Mouse (Mus musculus): ENCODE measurements around the gene Gadd45gip1. TPM values are rescaled to one million over a fixed set of nuclear protein-coding genes. Genes with fewer than 3 reads are reported as not detected.

The Gadd45gip1 gene
- polyA plus RNA-seq, 1 experiment, result 14.6 TPM

DNA sequence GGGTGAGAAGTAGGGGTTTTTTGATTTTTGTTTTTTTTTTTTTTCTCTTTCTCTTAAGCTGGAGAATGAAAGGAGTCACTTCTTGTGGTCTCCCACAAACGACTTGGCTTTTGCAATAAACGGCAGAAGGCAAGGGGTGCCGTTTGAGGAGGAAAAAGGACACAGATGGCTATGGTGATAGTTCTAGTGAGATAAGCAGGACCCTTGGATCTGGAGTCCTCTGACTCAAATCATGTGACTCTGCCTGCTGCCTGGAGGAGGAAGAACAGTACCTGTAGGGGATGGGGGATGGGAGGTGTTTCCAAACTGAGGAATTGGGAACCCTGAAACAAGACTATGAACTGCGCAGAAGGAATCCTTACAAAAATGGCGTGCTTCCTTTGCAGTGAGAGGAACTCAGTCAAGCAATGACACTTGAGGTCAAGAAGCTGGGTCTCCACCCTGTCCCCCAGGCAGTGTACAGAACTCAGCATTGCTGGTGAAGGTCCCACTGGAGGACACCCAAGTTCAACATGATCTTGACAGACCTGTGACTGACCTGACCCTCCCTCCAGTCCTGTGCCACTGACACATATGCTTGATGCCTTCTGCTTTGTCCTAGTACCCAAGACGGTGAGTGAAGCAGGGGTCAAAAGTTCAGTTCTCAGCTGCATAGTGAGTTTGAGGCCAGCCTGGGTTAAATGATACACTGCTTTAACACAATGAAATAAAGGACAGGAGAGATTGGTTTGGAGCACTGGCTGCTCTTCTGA, 16.5 kb downstream of the Gadd45gip1 start:
- DNase-seq (ENCODE audit: low read depth), result no peak

DNA sequence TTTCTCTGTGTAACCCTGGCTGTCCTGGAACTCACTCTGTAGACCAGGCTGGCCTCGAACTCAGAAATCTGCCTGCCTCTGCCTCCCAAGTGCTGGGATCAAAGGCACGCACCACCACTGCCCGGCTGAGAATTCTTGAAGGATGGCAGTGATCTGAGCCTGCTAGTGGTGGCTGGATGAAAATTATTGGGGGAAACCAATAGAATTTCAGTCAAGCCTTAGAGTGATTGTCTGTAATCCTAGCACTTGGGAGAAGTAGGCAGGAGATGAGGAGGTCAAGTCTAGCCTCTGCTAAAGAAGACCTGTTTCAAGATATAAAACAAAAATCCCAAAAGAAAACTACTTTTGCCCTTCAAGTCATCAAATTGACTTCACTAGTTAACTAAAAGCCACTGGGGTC, 25.1 kb downstream of the Gadd45gip1 start:
- DNase-seq (ENCODE audit: low read depth), result no peak

DNA sequence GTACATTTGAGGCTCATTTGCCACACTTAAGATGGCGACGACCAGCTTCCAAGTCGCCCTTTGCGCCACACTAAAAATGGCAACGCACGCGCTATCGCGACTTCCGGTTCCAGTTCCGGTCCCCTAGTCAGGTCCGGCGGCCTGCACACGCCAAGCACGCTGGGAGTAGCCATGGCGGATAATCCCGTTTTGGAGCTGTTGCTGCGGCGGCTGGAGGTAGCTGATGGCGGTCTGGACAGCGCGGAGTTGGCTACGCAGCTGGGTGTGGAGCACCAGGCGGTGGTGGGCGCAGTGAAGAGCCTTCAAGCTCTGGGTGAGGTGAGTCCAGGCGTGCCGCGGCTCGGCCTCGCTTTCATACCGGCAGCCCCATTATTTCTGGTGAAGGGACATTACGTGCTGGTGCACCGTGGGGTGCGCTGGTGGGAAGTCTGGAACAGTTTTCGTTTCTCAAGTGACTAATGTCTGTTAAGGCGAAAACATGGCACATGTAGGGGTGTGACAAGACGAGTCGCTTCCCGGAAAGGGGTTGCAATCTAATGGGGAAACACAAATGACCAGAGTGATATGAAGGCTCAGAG, 25.6 kb downstream of the Gadd45gip1 start, which contains the start of gene Farsa:
TSS of gene Farsa (plus strand) at position 126 of the 578 bp plus-strand sequence.
- no peak for DNase-seq (ENCODE audit: low read depth)

DNA sequence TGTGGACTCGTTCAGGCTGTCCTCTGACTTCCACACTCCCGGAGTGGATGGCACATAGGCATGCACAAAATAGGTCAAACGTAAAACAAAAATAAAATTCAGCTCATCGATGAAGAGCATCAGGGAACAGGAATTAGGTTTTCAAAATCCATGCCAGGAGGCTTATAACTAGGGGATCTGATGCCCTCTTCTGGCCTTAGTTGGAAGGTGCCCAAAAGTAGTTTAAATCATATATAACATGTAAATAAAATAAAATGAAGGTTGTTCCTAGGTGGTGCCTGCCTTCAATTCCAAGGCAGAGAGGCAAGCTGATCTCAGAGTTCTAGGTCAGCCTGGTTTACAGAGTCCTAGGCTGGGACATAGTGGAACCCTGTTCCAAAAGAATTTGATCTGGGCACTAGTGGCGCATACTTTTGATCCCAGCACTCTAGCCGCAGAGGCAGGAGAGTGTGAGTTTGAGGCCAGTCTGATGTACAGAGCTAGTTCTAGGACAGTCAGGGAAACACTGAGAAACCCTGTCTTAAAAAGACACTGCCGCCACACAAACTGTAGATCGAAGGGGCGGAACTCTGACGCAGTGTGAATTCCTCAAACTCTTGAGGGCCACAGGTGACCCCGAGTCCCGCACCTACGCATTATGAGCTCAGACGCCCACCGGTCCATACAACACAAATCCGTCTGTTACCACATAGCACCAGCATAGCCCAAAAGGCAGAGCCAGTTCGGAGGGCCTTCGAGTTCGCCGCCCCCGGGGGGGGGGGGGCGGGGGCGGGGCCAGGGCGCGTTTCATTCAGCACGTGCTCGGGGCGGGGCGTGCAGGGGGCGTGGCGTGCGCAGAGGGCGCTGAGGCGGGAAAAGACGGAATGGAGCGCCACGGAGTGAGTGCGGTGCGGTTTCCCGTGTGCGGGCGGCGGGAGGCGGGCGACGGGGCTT, 40.3 kb downstream of the Gadd45gip1 start, which contains the start of gene Syce2:
TSS of gene Syce2 (plus strand) at position 736 of the 933 bp plus-strand sequence.
- no peak for DNase-seq (ENCODE audit: low read depth)

DNA sequence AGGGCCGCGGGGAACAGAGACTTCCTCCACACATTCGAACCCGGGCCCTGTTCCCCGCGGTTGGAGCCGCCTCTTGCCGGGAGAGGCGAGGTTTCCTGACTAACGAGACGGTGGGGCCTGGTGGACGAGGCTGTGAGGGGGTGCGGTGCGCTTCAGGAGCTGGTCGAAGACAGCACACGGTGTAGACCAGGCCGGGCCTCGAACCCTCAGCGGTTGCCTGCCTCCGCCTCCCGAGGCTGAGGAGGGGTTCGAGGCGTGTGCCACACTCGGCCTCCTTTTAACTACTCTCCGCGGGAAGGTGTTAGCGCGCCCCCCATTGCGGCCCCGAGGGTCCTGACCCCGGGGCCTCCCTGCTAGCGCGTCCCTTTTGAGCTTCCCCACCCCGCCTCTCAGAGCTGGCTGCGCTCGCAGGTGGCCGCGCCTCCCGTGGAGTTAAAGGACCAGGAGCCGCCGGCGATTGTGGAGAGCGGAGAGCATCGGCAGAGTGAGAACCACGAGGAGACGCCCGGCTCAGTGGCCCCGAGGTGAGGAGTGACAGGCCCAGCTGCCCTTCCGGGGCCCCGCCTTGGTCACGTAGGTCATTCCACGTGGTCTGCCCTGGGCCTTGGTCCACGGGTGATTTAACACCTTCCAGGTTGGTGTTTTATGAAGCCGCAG, 41.1 kb downstream of the Gadd45gip1 start:
- DNase-seq (ENCODE audit: low read depth), result no peak

DNA sequence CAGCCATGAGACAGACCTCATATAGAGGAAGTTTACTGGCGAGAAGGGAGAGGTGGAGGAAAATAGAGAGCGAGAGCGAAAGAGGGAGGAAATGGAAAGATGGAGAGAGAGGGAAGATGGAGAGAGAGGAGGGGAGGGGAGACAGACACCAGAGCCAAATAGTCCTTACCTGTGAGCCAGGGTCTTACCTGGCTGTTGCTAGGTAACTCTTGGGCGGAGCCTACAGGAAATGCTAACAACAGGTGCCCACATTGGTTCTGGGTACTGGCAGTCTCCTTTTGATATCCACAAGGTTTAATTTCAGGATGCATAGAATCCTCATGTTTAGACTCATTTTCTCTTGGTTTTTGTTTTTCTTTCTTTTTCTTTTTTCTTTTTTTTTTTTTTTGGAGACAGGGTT, 41.7 kb downstream of the Gadd45gip1 start:
- DNase-seq (ENCODE audit: low read depth), result no peak

DNA sequence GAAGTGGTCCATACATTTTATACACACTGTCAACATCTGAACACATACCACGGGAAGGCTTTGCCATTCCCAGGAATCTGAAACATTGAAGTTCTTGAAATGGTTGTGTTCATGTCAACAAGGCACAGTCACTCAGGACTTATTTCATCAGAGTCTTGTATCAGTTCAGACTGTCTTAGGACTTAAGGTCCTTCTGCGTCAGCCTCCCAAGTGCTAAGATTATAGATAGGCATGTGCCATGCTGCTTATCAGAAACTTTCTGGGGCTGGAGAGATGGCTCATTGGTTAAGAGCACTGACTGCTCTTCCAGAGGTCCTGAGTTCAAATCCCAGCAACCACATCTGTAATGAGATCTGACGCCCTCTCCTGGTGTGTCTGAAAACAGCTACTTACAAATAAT, 43.0 kb downstream of the Gadd45gip1 start:
- no peak for DNase-seq (ENCODE audit: low read depth)

DNA sequence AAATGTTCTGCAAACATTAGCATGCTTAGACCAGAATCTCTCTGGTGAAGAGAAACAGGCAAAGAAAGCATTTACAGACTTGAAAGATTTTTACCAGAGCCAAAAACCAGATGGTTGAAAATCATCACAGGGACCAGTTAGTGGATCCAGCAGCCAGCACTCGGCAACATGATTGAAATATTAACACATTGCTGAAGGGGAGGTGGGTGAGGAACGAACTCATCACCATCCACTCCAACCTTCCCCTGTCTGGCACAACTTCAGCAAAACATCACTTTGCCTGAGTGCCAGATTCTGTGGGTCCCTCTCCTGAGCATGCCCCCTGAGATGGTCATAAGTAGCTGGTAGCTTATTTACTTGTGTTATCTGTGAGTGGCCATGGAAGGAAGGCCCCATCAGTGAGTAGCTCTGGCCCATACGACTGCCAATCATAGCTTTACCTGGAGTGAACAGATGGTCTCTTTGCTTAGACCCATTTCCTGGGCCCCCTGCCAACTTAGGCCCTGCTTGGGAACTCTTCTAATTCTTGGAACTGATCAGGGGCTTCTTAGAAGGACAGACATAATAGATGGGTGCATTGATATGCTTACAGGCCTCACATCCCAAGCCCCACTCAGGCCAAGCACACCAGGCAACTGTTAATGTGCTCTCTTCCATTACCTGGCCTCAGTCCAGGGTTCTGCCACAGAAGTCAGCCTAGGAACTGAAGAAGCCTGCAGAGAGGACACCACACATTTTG, 46.1 kb downstream of the Gadd45gip1 start:
- DNase-seq (ENCODE audit: low read depth), result no peak

DNA sequence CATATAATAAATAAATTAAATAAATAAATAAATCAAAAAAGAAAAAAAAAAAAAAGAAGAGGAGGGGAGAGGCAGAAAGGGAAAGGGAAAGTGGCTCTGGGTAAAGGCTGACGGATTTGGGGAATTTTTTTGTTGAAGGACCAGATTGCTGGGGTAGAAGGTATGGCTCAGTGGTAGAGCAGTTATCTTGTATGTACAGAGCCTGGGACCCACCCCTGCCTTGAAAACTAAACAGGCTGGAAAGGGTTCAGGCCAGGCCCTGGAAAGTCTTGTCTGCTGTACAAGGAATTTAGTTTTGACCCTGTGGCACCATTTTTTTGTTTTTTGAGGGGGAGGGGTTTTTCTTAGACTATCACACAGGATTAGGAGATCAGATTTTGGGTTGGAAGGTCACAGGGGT, 47.6 kb downstream of the Gadd45gip1 start:
- DNase-seq (ENCODE audit: low read depth), result no peak

DNA sequence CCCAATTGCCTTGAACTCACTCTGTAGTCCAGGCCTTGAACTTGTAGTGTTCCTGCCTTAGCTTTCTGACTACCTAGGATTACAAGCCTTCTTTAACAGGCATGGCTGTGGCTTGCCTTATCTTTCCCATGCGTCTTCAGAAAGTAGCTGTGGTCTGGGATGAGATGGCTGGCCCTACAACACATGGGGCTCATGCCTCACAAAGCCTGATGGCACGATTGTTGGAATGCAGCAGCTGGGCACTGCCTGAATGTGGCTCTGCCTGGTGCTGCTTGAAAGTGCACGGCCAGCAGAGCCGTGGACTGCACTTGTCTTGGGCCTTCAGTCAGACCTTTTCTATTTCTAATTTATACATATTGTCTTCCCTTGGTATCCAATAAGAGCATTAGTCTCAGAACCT, 53.4 kb downstream of the Gadd45gip1 start:
- DNase-seq (ENCODE audit: low read depth), result no peak

Other genes starting within 250 kb of the Gadd45gip1 start
- gene Ier2, start 168.7 kb upstream of the Gadd45gip1 start, polyA plus RNA-seq (2012; rRNA removed), result 8.5 and 23.6 TPM in 2 replicates
- 76.0 and 88.5 TPM in 2 replicates for gene Trmt1, start 145.2 kb upstream of the Gadd45gip1 start, polyA plus RNA-seq (2012; rRNA removed)
- gene Nacc1, start 143.7 kb upstream of the Gadd45gip1 start, polyA plus RNA-seq (2012; rRNA removed), result 94.0 and 95.8 TPM in 2 replicates
- gene Lyl1, start 130.1 kb upstream of the Gadd45gip1 start, polyA plus RNA-seq (2012; rRNA removed), result 7.8 and 8.5 TPM in 2 replicates
- gene G430095P16Rik, start 108.5 kb upstream of the Gadd45gip1 start, polyA plus RNA-seq (2012; rRNA removed), result 1.1 and 2.1 TPM in 2 replicates
- 35.3 and 69.9 TPM in 2 replicates for gene Nfix, start 31.2 kb upstream of the Gadd45gip1 start, polyA plus RNA-seq (2012; rRNA removed)
- 3.7 and 5.3 TPM in 2 replicates for gene Dand5, start 8.7 kb upstream of the Gadd45gip1 start, polyA plus RNA-seq (2012; rRNA removed)
- gene Rad23a, start 9.1 kb downstream of the Gadd45gip1 start, polyA plus RNA-seq (2012; rRNA removed), result 75.1 and 88.9 TPM in 2 replicates
- gene Calr, start 15.4 kb downstream of the Gadd45gip1 start, polyA plus RNA-seq (2012; rRNA removed), result 563 and 854 TPM in 2 replicates
- gene Farsa, start 25.5 kb downstream of the Gadd45gip1 start, polyA plus RNA-seq (2012; rRNA removed), result 44.7 and 52.1 TPM in 2 replicates
- gene Syce2, start 40.6 kb downstream of the Gadd45gip1 start, polyA plus RNA-seq (2012; rRNA removed), result 3.3 and 3.7 TPM in 2 replicates
- 102 and 104 TPM in 2 replicates for gene Gcdh, start 62.4 kb downstream of the Gadd45gip1 start, polyA plus RNA-seq (2012; rRNA removed)
- 0.67 and 0.69 TPM in 2 replicates for gene Klf1, start 70.4 kb downstream of the Gadd45gip1 start, polyA plus RNA-seq (2012; rRNA removed)
- 29.5 and 30.8 TPM in 2 replicates for gene Dnase2a, start 77.0 kb downstream of the Gadd45gip1 start, polyA plus RNA-seq (2012; rRNA removed)
- 0.56 and 0.66 TPM in 2 replicates for gene Mast1, start 105.8 kb downstream of the Gadd45gip1 start, polyA plus RNA-seq (2012; rRNA removed)
- gene Rtbdn, start 115.5 kb downstream of the Gadd45gip1 start, polyA plus RNA-seq (2012; rRNA removed), result not detected in 2 replicates
- 3.3 and 6.8 TPM in 2 replicates for gene Gm49661, start 137.9 kb downstream of the Gadd45gip1 start, polyA plus RNA-seq (2012; rRNA removed)
- gene Prdx2, start 138.1 kb downstream of the Gadd45gip1 start, polyA plus RNA-seq (2012; rRNA removed), result 191 and 202 TPM in 2 replicates
- gene Rnaseh2a, start 138.2 kb downstream of the Gadd45gip1 start, polyA plus RNA-seq (2012; rRNA removed), result 44.0 and 58.8 TPM in 2 replicates
- gene Junb, start 147.2 kb downstream of the Gadd45gip1 start, polyA plus RNA-seq (2012; rRNA removed), result 37.2 and 42.8 TPM in 2 replicates
- 16.5 and 24.7 TPM in 2 replicates for gene Hook2, start 159.1 kb downstream of the Gadd45gip1 start, polyA plus RNA-seq (2012; rRNA removed)
- gene Best2, start 183.0 kb downstream of the Gadd45gip1 start, polyA plus RNA-seq (2012; rRNA removed), result not detected in 2 replicates
- gene Asna1, start 193.8 kb downstream of the Gadd45gip1 start, polyA plus RNA-seq (2012; rRNA removed), result 154 and 168 TPM in 2 replicates
- 64.2 and 100 TPM in 2 replicates for gene Trir, start 195.3 kb downstream of the Gadd45gip1 start, polyA plus RNA-seq (2012; rRNA removed)
- 84.8 and 89.2 TPM in 2 replicates for gene Tnpo2, start 205.4 kb downstream of the Gadd45gip1 start, polyA plus RNA-seq (2012; rRNA removed)
- 56.8 and 59.4 TPM in 2 replicates for gene Fbxw9, start 228.5 kb downstream of the Gadd45gip1 start, polyA plus RNA-seq (2012; rRNA removed)
- 1.5 and 1.9 TPM in 2 replicates for gene Gm5741, start 236.5 kb downstream of the Gadd45gip1 start, polyA plus RNA-seq (2012; rRNA removed)
- 44.5 and 48.3 TPM in 2 replicates for gene Dhps, start 240.2 kb downstream of the Gadd45gip1 start, polyA plus RNA-seq (2012; rRNA removed)
- 170 and 198 TPM in 2 replicates for gene Wdr83os, start 249.2 kb downstream of the Gadd45gip1 start, polyA plus RNA-seq (2012; rRNA removed)
- 33.8 and 35.7 TPM in 2 replicates for gene Wdr83, start 249.8 kb downstream of the Gadd45gip1 start, polyA plus RNA-seq (2012; rRNA removed)